Mouse (Mus musculus) kidney, adult 2 months (tissue): ENCODE measurements around the gene Ptpro. TPM values are rescaled to one million over a fixed set of nuclear protein-coding genes. Genes with fewer than 3 reads are reported as not detected.

ENCODE experiments used
- DNase-seq: peaks from one replicate; pipeline ENCODE4 v3.0.0; 2021
- H3K27ac ChIP-seq: fragments of 200-500 bp; 2 replicates; pipeline ENCODE4 v1.5.1; 2012; ENCODE audit warnings: low read depth, low read length, control low read depth, inconsistent platforms; ENCODE audit not compliant: insufficient read depth
- H3K27me3 ChIP-seq: fragments of 200-500 bp; replicated peaks from 2 replicates; pipeline ENCODE4 v1.6.1; 2012; ENCODE audit warnings: mild to moderate bottlenecking, moderate library complexity, low read length, inconsistent platforms; ENCODE audit not compliant: control insufficient read depth, insufficient read depth
- H3K36me3 ChIP-seq: fragments of 200-500 bp; 2 replicates; pipeline ENCODE4 v1.6.1; 2012; ENCODE audit warnings: mild to moderate bottlenecking, moderate library complexity, low read length, inconsistent platforms; ENCODE audit not compliant: control insufficient read depth, insufficient read depth
- H3K4me1 ChIP-seq: fragments of 200-500 bp; 2 replicates; pipeline ENCODE4 v1.6.1; 2011; ENCODE audit warnings: low read length; ENCODE audit not compliant: control insufficient read depth, insufficient read depth
- H3K4me3 ChIP-seq: fragments of 200-500 bp; 2 replicates; pipeline ENCODE4 v1.5.1; 2011; ENCODE audit warnings: mild to moderate bottlenecking, low read depth, low read length, control low read depth; ENCODE audit not compliant: insufficient read depth
- CTCF ChIP-seq: fragments of 200-500 bp; conservative IDR thresholded peaks from 2 replicates; pipeline ENCODE4 v1.5.1; 2011; ENCODE audit warnings: low read depth, mild to moderate bottlenecking, control low read depth, low read length, moderate library complexity, mixed read lengths; ENCODE audit not compliant: insufficient read depth, insufficient read length
- POLR2A ChIP-seq: fragments of 200-500 bp; IDR thresholded peaks from one replicate; pipeline ENCODE4 v1.6.1; 2011; ENCODE audit warnings: low read depth, low read length, control low read depth
- WGBS: fragments of 180-500 bp; shearing (Covaris S2); methylation state at CpG from one replicate; pipeline ENCODE4 v1.1.7; 2018; 5-methylcytosine and 5-hydroxymethylcytosine counted together
- polyA plus RNA-seq: library from polyadenylated mRNA; depleted of rRNA; stranded (reverse); fragments of >200 nt; gene quantifications from 2 replicates; pipeline ENCODE4 v1.2.3, GENCODE M21; 2012

The Ptpro gene
- polyA plus RNA-seq, 1 experiment, result 13.0 TPM

DNA sequence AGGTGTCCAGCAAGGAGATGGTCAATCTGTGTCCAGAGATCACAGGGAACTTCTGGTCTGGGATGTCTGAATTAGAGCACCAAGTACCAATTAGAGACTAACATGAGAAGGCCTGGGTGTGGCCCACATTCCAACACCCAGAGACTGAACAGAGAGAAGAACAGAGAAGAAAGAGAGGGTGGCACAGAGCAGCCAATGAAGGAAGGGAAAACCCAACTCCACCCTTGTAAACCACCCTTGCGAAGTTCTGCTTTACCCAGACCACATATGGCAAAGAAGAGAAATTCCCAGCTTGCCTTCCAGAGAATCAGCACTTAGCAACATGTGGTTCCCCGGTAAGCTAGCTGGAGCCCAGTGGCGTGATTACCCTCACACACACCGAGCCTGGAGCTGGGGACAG is 152.1 kb downstream of the Ptpro start:
- Histone ChIP-seq H3K27ac (no peak overlapping the region), H3K27me3 (no peaks in the 10 kb centered on the region), H3K4me1 (no peaks in the 10 kb centered on the region), H3K36me3 (no peaks in the 10 kb centered on the region), H3K4me3 (no peak overlapping the region)
- no peak for DNase-seq
- TF ChIP-seq POLR2A, result no peak
- no peak for TF ChIP-seq CTCF
- WGBS, result 85% methylated on average over 4 of the region's 4 CpGs

DNA sequence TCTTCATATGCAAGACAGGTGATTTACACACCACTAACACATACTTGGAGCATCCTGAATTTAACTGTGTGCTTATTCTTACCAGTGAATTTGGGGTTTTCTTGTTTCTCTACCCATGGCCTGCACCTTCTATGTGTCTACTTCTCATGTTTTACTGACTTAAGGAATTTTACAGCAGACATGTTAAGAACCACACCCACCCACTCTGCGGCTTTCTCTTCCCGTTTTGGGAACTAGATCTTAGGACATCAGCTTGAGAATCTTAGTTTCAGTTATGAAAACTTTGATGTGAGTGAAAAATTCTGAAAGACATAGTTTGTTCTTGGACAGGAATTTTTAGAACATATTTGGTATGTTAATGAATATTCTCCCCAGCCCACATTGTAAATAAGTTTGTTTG is 153.6 kb downstream of the Ptpro start:
- 76% methylated on average over 2 of the region's 2 CpGs for WGBS
- DNase-seq, result peak; percentile 18
- TF ChIP-seq POLR2A (no peak), CTCF (no peak)
- Histone ChIP-seq H3K27ac (no peak overlapping the region), H3K4me3 (no peak overlapping the region), H3K4me1 (no peaks in the 10 kb centered on the region), H3K36me3 (no peaks in the 10 kb centered on the region), H3K27me3 (no peaks in the 10 kb centered on the region)

DNA sequence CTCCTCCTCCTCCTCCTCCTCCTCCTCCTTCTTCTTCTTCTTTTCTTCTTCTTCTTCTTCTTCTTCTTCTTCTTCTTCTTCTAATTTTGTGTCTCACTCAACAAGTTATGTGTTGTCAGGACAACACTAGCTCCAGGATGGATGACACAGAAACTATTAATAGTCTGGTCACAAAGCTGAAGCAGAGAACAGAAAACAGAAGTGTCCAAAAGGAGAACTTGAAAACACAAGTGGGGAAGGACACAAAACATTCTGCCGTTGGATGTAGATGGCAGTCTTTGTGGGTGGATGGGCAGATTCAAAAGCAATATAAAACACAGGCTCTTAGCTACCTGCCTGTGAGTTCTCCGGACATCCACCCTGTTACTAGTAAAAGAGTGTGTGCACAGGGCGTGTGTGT is 158.4 kb downstream of the Ptpro start:
- DNase-seq, result peak; percentile 12
- Histone ChIP-seq H3K27ac (no peak overlapping the region), H3K36me3 (no peaks in the 10 kb centered on the region), H3K4me1 (no peaks in the 10 kb centered on the region), H3K27me3 (no peaks in the 10 kb centered on the region), H3K4me3 (no peak overlapping the region)
- 75% methylated on average over 3 of the region's 3 CpGs for WGBS
- TF ChIP-seq CTCF, result no peak
- no peak for TF ChIP-seq POLR2A

DNA sequence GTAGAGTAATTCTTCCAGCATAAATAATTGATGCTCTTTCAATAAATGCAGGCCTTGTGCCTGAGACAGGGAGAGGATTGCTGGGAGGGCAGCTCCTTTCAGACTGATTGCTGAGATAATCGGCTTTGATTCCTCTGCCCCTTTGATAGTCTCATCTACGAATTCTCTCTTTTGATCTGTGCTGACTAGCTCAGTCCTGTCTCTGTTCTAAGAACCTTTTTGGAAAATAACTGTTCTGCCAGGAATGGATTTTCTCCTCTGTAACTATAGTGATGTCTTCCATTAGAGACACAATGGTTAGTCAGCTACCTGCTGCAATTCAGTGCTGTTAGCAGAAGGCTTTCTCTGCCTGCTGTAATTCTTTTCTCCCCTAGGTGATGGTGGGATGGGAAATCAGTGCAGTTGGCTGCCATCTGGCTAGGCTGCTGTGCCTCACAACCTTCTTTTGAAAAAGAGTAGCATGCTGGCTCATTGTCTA is 159.8 kb downstream of the Ptpro start:
- DNase-seq, result no peak
- Histone ChIP-seq H3K27ac (no peak overlapping the region), H3K4me3 (no peak overlapping the region), H3K4me1 (no peaks in the 10 kb centered on the region), H3K36me3 (no peaks in the 10 kb centered on the region), H3K27me3 (no peaks in the 10 kb centered on the region)
- 31% methylated on average over 2 of the region's 2 CpGs for WGBS
- no peak for TF ChIP-seq POLR2A
- no peak for TF ChIP-seq CTCF

DNA sequence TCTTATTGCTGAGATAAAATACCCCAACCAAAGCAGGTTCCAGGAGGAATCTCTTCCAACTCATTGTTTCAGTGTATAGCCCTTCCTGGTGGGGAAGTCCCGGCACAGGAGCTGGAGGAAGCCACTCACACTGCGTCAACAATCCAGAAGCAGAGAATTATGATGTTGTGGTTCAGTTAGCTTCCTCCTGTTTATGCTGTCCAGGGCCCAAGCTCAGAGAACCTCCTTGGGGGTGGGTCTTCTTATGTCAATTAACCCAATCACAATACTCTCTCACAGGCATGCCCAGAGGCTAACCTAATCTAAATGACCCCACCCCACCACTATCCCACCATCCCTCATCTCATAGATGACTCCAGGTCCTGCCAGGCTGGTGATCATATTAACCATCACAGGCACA is 160.9 kb downstream of the Ptpro start:
- no peak for DNase-seq
- H3K4me1 ChIP-seq, result no peaks in the 10 kb centered on the region
- H3K36me3 ChIP-seq, result no peaks in the 10 kb centered on the region
- no peak overlapping the region for H3K27ac ChIP-seq
- 49% methylated on average over 2 of the region's 2 CpGs for WGBS
- H3K4me3 ChIP-seq, result no peak overlapping the region
- TF ChIP-seq POLR2A (no peak), CTCF (no peak)
- H3K27me3 ChIP-seq, result no peaks in the 10 kb centered on the region

DNA sequence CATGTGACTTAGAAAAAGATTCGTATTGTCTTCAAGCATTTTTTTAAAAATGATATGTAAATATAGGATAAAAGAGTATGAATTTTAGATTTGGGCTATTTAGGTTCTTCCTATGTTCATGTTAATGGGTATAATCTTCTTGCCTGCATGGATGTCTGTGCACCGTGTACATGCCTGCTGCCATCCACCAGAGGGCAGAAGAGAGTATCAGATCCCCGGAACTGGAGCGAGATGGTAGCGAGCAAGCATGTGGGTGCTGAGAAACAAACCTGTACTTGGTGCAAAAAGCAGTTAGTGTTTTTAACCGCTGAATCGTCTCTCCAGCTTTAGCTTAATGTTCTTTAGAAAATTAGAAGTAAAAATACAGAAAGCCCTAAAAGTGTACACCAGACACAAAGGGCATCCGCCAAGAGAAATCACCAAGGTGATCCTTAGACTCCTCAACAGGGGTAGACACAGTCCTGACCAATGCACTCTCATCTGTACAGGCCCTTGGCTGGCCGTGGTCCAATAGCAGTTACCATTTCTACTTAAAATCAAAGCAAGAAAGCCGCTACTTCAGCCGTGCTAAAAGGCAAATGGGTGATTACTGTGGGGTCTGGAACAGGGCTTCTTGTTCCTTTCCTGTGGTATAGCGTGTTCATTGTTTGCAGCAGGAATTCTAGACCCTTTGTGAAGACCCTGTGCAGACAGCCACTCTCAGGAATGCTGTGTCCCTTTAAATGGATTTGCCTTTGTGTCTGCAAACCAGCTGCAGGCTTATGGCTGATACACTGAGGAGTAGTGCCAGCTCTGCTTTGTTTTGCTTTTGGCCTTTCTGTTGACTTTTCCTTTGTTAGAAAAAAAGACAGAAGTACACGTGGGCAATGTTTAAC is 162.6 kb downstream of the Ptpro start:
- WGBS, result 52% methylated on average over 13 of the region's 13 CpGs
- no peaks in the 10 kb centered on the region; the same call in 1 of the 2 replicates for H3K27me3 ChIP-seq
- DNase-seq, result peak; percentile 50
- TF ChIP-seq POLR2A, result no peak
- peak; percentile 90 for TF ChIP-seq CTCF
- H3K27ac ChIP-seq, result no peak overlapping the region
- no peak overlapping the region for H3K4me3 ChIP-seq
- no peaks in the 10 kb centered on the region for H3K4me1 ChIP-seq
- no peaks in the 10 kb centered on the region for H3K36me3 ChIP-seq

DNA sequence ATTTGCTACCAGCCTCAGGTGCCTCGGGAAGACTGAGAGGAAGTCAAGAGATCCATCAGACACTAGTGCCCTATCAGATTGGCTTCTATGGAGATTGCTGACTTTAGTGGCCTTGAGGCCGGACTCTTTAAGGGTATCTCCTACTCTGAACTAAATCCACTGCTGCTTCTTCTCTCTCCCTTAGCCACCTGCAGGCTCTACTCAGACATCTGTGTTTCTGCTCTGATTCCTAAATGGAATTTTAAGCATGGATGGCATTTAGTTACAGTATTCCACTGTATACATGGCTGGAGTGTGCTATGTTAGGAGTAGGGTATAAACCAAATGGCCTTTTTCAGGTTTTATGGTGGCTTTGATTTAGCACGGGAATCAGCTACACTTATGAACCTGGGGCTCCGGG is 170.7 kb downstream of the Ptpro start:
- no peak for TF ChIP-seq CTCF
- TF ChIP-seq POLR2A, result no peak
- no peak overlapping the region for H3K4me3 ChIP-seq
- no peaks in the 10 kb centered on the region for H3K36me3 ChIP-seq
- H3K27ac ChIP-seq, result no peak overlapping the region
- H3K27me3 ChIP-seq, result no peaks in the 10 kb centered on the region; the same call in 1 of the 2 replicates
- 44% methylated on average over 4 of the region's 4 CpGs for WGBS
- no peaks in the 10 kb centered on the region for H3K4me1 ChIP-seq
- DNase-seq, result no peak

DNA sequence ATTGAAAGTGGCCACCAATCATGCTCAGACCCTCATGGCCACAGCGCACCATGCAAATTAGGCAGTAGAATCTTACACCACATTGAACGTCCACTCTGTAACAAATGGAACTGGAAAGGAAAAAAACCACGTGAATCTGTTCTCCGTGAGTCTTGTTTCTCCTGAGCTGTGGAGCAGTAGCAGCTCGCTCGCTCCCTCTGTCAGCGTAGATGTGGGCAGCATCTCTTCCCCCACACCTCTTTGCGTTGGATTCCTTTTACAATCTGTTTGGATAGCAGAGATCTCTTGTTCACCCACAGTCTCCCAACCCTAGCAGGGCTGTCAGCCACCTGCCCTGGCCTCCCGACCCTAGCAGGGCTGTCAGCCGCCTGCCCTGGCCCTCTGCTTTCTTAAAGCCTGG is 171.7 kb downstream of the Ptpro start:
- no peak for DNase-seq
- H3K27me3 ChIP-seq, result no peaks in the 10 kb centered on the region
- no peak overlapping the region for H3K4me3 ChIP-seq
- no peaks in the 10 kb centered on the region for H3K36me3 ChIP-seq
- TF ChIP-seq CTCF (no peak), POLR2A (no peak)
- no peak overlapping the region for H3K27ac ChIP-seq
- WGBS, result 57% methylated on average over 10 of the region's 10 CpGs
- H3K4me1 ChIP-seq, result no peaks in the 10 kb centered on the region
